Mouse (Mus musculus) cerebellum, postnatal 36 days (tissue): ENCODE data around the gene Olfr1066.
"Not testable (repeated sequence)": the region's sequence is repeated elsewhere in the genome, so short reads cannot be mapped to it uniquely, and the experiment has no call there.

ENCODE experiments used
- DNase-seq, 2 experiments: peaks; one replicate each; pipeline ENCODE4 v3.0.0; 2021 to 2022; ENCODE audit warnings: mixed read lengths in 2 of 2

Olfr1066 gene

GRCm38 (mm10) chr2:86456169-86456568 is at the start of gene Olfr1066:
Gene Olfr1066 (minus strand): TSS chr2:86456269.
- no peak for DNase-seq

GRCm38 (mm10) chr2:86487286-86487685 is 31.2 kb upstream of the Olfr1066 start, which contains the start of gene Olfr228:
Gene Olfr228 (minus strand): TSS chr2:86487386.
- no peak for DNase-seq

- DNase-seq: peak; percentile 21 to 39
These were observed 8.5 kb upstream of the Olfr1066 start for GRCm38 (mm10) chr2:86464442-86465109.

GRCm38 (mm10) chr2:86460434-86460833 is 4.4 kb upstream of the Olfr1066 start:
- DNase-seq: no peak

GRCm38 (mm10) chr2:86450491-86450890 is 5.6 kb downstream of the Olfr1066 start, which contains the start of gene Olfr1065:
Gene Olfr1065 (minus strand): TSS chr2:86450591.
- not testable (repeated sequence) for DNase-seq

- not testable (repeated sequence) for DNase-seq
These were observed 14.0 kb downstream of the Olfr1066 start for GRCm38 (mm10) chr2:86442101-86442500.

- DNase-seq: not testable (repeated sequence)
These were observed 27.6 kb downstream of the Olfr1066 start for GRCm38 (mm10) chr2:86428511-86428910.

GRCm38 (mm10) chr2:86426649-86427048 is 29.4 kb downstream of the Olfr1066 start, which contains the start of gene Olfr1062:
Gene Olfr1062 (minus strand): TSS chr2:86426749.
- not testable (repeated sequence) for DNase-seq

GRCm38 (mm10) chr2:86413950-86414349 is 42.1 kb downstream of the Olfr1066 start, which contains the start of gene Olfr1061:
Gene Olfr1061 (minus strand): TSS chr2:86414050.
- DNase-seq: no peak
